Mouse (Mus musculus) olfactory bulb, adult 2 months (tissue): ENCODE results near the gene Sec24c.

ENCODE experiments used
- CTCF ChIP-seq: fragments of 200-500 bp; IDR thresholded peaks from 2 replicates; pipeline ENCODE4 v1.5.1; 2012; ENCODE audit warnings: low read depth, mild to moderate bottlenecking, low read length, moderate library complexity; ENCODE audit not compliant: insufficient read depth
- POLR2A ChIP-seq: fragments of 200-500 bp; IDR thresholded peaks from 2 replicates; pipeline ENCODE4 v1.6.1; 2012; ENCODE audit warnings: mild to moderate bottlenecking, low read depth, low read length, moderate library complexity; ENCODE audit not compliant: insufficient read depth

DNA sequence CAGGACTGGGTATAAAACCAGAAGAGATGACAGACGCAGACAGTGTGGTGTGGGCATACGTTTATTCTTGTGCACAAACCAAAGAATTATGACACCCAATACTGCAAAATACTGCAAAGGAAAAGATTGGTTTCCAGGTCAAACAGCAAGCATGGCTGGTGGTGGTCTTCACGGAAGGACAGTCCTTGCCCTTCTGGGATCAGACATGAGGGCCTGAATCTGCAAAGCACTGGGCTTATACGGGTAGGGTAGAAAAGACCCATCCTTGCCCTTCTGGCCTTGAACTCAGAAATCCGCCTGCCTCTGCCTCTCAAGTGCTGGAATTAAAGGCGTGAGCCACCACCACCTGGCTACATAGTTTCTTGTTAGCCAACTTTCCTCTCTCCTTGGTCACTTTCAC lies 15.2 kb upstream of the Sec24c start:
- no peak for TF ChIP-seq CTCF
- no peak for TF ChIP-seq POLR2A
